7 mouse cellular contexts compared by ENCODE assay signal in the genomic region with DNA sequence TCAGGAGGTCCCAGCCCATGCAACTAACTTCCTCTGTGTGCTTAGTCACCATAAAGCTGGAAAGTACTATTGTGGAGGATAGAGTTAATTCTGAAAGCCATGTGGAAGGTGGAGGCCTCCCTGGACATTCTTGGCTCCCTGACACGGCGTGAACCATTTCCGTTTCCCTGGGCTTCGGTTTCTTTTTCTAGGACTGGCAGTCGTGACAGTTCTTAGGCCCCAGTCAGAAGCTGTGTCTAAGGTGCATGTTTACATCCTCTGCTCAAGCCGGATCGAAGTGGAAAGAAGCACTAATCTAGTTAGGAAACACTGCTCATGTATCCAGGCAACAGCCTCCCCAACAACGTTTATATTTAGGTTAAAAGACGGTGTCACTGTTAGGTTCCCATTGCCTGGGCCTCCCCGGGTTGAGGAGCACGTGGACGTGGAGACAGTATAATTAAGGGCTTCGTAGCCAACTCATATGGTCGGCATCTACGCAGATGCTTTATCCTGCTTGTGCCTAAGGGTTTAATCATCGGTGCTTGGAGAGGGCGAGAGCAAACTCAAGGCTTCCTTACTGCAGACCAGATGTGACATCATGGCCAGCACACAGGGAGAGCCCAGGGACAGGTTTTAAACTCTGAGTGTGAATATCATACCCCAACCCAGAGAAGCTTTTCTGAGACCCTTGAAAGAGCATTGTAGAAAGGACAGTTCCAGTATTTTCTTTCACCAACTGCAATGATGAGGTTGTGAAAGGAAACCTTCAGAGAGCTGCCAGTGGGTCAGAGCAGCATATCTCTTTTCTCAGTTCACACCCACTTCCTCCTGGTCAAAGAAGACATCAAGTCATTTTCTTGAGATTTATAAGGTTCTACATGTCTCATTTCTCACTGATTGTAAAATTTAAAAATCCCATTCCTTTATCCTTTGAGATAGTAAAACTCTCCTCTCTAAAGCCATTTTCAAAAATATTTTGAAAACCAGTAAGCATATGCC.
DNase-seq lines count a peak whose midpoint lies in the region.

No protein-coding gene starts in this region.

- DNase-seq in right cerebral cortex, postnatal 25 days, result peak; percentile 31
- DNase-seq in right cerebral cortex, postnatal 36 days (ENCODE audit: low spot score in 2 of 2), result no peak
- DNase-seq in heart, adult 9 months (ENCODE audit: low spot score in 2 of 2), result peak; percentile 47 to 56
- DNase-seq in lung, adult 18-20 months, result peak; percentile 61 to 74
- DNase-seq in cerebellum, adult 8-10 months, result no peak
- no peak for DNase-seq in cerebellum, postnatal 10 days
- no peak for DNase-seq in layer of hippocampus, postnatal 14 days (ENCODE audit: low spot score in 2 of 2)

Comparison
In these comparisons a context has a peak if more than half of its experiments do, and no peak if none do; other contexts are left out.
1. DNase-seq: peak in right cerebral cortex, postnatal 25 days (single experiment), heart, adult 9 months (2 of 2) and lung, adult 18-20 months (2 of 2); none in right cerebral cortex, postnatal 36 days (0 of 2), cerebellum, adult 8-10 months (single experiment), cerebellum, postnatal 10 days (0 of 2) and layer of hippocampus, postnatal 14 days (0 of 2).